Mouse (Mus musculus): ENCODE measurements around the gene Nwd2.

GRCm38 (mm10) chr5:63624123-63624522 lies 24.8 kb upstream of the Nwd2 start:
- TF ChIP-seq CTCF (IDR thresholded peaks at IDR 0.05; ENCODE audit: borderline replicate concordance, extremely low read depth, insufficient read depth, insufficient read length), result no peak
- TF ChIP-seq POLR2A (IDR thresholded peaks at IDR 0.05; ENCODE audit: borderline replicate concordance, extremely low read depth, insufficient read depth, insufficient read length, poor library complexity, severe bottlenecking), result no peak

Data from brain, embryonic 14.5 days (tissue).